ENCODE assay signal across 25 mouse cellular contexts in genomic region chr1:55557960-55558359, GRCm38 (mm10).
DNase-seq lines count a peak whose midpoint lies in the region; ATAC-seq and TF ChIP-seq lines count a peak whose summit lies in the region.
"Had no signal": no experiment of that assay in that cellular context is flagged by ENCODE, and none has a peak within 500 bp of the region (broad histone marks: within the 10 kb centered on the region; RNA-seq: fewer than 3 reads in every experiment).

No protein-coding gene starts in this region.

- intact Hi-C loops in left cerebral cortex, adult 2 months (cut with DNase I), result loop anchor here (5.0 kb wide), 1 partner anchor 56 kb away; no protein-coding TSS in a partner anchor
- intact Hi-C loops in left cerebral cortex, postnatal 14 days (cut with DNase I), result no loop called here

- H3K4me3 ChIP-seq in left cerebral cortex, adult 2 months, result no peak overlapping the region
- H3K4me3 ChIP-seq: embryonic facial prominence, embryonic 13.5 days; embryonic facial prominence, embryonic 15.5 days; erythroblast, embryonic 14.5 days; forebrain, embryonic 10.5 days; forebrain, embryonic 12.5 days had no signal

- no peaks in the 10 kb centered on the region; the same call in 1 of the 2 replicates for H3K27me3 ChIP-seq in splenic B cell, adult 2 months (ENCODE audit: control insufficient read depth, insufficient read depth, low read length, poor library complexity, severe bottlenecking)
- H3K27me3 ChIP-seq: embryonic facial prominence, embryonic 13.5 days; embryonic facial prominence, embryonic 15.5 days; forebrain, embryonic 12.5 days had no signal

- H3K27ac ChIP-seq in left cerebral cortex, adult 2 months, result peak overlapping the region; percentile 50
- H3K27ac ChIP-seq: embryonic facial prominence, embryonic 13.5 days; embryonic facial prominence, embryonic 15.5 days; forebrain, embryonic 10.5 days; forebrain, embryonic 12.5 days had no signal

- no peaks in the 10 kb centered on the region for H3K36me3 ChIP-seq in splenic B cell, adult 2 months (ENCODE audit: control insufficient read depth, insufficient read depth, low read length, poor library complexity, severe bottlenecking)
- H3K36me3 ChIP-seq: embryonic facial prominence, embryonic 13.5 days; embryonic facial prominence, embryonic 15.5 days; forebrain, embryonic 10.5 days; forebrain, embryonic 12.5 days had no signal

- no peak for DNase-seq in frontal cortex, postnatal 25 days (ENCODE audit: low spot score in 2 of 2)
- peak; percentile 90 for DNase-seq in heart, adult 11 months
- no peak for DNase-seq in heart, postnatal 4 days
- no peak for DNase-seq in left cerebral cortex, adult 2 months (ENCODE audit: extremely low spot score in 1 of 2, low spot score in 2 of 2)
- no peak for DNase-seq in left cerebral cortex, postnatal 14 days (ENCODE audit: low spot score in 2 of 2)
- DNase-seq in splenic B cell, adult 2 months (ENCODE audit: low read depth, low spot score), result peak; percentile 5
- no peak for DNase-seq in embryo, embryonic 11 days
- DNase-seq: adrenal gland, adult 2 months; adrenal gland, postnatal 10 days; adrenal gland, postnatal 25 days; B cell, adult 2 months; cerebellum, adult 11 months; cerebellum, adult 18-20 months; cerebellum, adult 8-10 months; cerebellum, adult 9-11 months; cerebellum, postnatal 25 days had no signal

- TF ChIP-seq CTCF in left cerebral cortex, adult 2 months (IDR thresholded peaks at IDR 0.05), result no peak

- peak; percentile 10 for ATAC-seq in frontal cortex, adult (ENCODE audit: low TSS enrichment)
- ATAC-seq: CD4-positive, CD25-positive, alpha-beta regulatory T cell, adult 4 months; forebrain, embryonic 14.5 days; forebrain, embryonic 16.5 days had no signal

Comparison
In these comparisons a context has a peak if more than half of its experiments do, and no peak if none do; other contexts are left out.
1. DNase-seq: peak in heart, adult 11 months (single experiment) and splenic B cell, adult 2 months (single experiment); none in frontal cortex, postnatal 25 days (0 of 2), heart, postnatal 4 days (single experiment), left cerebral cortex, adult 2 months (0 of 2), left cerebral cortex, postnatal 14 days (0 of 2) and embryo, embryonic 11 days (single experiment).